In the genomic region with DNA sequence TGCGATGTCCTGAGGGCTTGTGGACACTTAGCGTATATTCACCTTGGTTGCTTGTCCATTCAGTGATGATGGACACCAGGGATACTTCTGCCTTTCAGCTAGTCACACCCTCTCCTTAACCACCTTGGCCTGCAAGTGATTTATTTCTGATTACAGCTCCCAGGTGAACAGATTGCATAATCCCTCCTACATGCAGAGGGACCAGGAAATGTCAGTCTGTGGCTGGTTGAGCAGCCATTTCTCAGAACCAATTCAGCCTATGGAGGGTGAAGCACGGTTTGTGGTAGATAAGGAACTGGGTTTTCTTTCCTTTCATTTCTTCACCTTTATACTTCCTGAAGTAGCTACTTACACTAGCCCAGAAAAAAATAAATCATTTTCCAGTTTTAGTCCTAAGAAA, we compare ENCODE assay signal across 23 mouse cellular contexts.
"Had no signal": no experiment of that assay in that cellular context is flagged by ENCODE, and none has a peak within 500 bp of the region (broad histone marks: within the 10 kb centered on the region; RNA-seq: fewer than 3 reads in every experiment).

No protein-coding gene starts in this region.

- DNase-seq: kidney, adult 8-10 months; kidney, postnatal 10 days; kidney, postnatal 36 days; layer of hippocampus, postnatal 36 days; left cerebral cortex, postnatal 4 days; liver, postnatal 0 days; lung, postnatal 14 days; lung, postnatal 4 days; midbrain, embryonic 14.5 days; right cerebral cortex, adult 18-20 months; right cerebral cortex, postnatal 25 days; spleen, adult 18-20 months; thymus, adult 2 months; thymus, postnatal 14 days; thymus, postnatal 4 days had no signal

- H3K4me1 ChIP-seq: limb, embryonic 12.5 days had no signal

- H3K27me3 ChIP-seq: kidney, embryonic 15.5 days; limb, embryonic 12.5 days; limb, embryonic 15.5 days; lung, embryonic 15.5 days had no signal

- H3K27ac ChIP-seq: kidney, embryonic 15.5 days; left cerebral cortex, adult 2 months; limb, embryonic 12.5 days; limb, embryonic 15.5 days; liver, embryonic 14.5 days; lung, embryonic 15.5 days had no signal

- H3K9ac ChIP-seq: kidney, embryonic 15.5 days; limb, embryonic 12.5 days; limb, embryonic 15.5 days; liver, embryonic 14.5 days; liver, postnatal 0 days; lung, embryonic 15.5 days had no signal

- H3K4me2 ChIP-seq: kidney, embryonic 15.5 days; limb, embryonic 12.5 days; limb, embryonic 15.5 days; liver, embryonic 11.5 days; lung, embryonic 15.5 days; midbrain, embryonic 11.5 days had no signal

- H3K9me3 ChIP-seq: kidney, embryonic 15.5 days; limb, embryonic 12.5 days; limb, embryonic 15.5 days; lung, embryonic 15.5 days had no signal

- H3K4me3 ChIP-seq: kidney, embryonic 15.5 days; left cerebral cortex, adult 2 months; limb, embryonic 12.5 days; limb, embryonic 15.5 days; lung, embryonic 15.5 days had no signal

- H3K36me3 ChIP-seq: kidney, embryonic 15.5 days; limb, embryonic 12.5 days; limb, embryonic 15.5 days; lung, embryonic 15.5 days had no signal

- ATAC-seq: liver, postnatal 0 days had no signal
